Mouse (Mus musculus): ENCODE measurements around the gene Asdurf. TPM values are rescaled to one million over a fixed set of nuclear protein-coding genes. Genes with fewer than 3 reads are reported as not detected.

The Asdurf gene
- 160 TPM for polyA plus RNA-seq (2014; fragmentation: Illumina TruSeq; extraction: RNeasy Lipid Tissue Mini Kit (QIAGEN cat#74804); ENCODE audit: low replicate concordance)

DNA sequence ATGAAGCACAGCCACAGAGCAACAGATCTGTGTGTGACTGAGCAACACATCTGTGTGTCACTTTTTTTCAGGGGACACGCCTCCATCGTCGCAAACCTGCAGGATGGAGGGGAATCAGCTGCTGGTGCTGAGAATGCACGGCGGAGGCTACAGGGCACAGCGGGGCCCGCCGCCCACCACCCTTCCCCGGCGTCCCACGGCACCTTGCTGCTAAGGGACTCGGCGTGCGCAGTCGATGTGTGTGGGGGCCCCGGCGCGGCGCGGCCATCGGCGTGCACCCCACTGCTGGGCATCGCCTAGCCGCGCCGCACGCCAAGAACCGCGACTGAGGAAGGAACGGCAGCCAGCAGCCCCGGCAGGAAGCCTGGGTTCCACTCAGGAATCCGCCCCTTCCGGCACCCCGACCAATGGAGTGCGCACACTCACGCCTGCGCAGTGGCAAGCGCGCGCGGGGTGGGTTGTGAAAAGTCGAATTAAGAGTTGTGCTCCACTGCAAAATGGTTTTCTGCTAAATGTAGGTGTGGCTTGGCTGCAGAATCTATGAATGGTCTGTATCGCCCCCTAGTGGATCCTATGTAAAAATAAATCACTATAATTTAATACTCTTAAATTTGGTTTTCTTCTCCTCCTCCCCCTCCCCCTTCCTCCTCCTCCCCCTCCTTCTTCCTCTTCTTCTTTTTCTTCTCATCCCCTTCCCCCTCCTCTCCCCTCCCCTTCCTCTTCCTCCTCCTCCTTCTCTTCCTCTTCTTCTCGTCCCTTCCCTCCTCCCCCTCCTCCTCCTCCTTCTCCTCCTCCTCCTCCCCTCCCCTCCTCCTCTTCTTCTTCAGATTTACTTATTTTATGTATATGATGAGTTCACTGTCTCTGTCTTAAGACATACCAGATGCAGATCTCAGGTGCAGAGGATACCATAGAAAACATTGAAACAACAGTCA is at the start of gene Asdurf, which contains the start of the genes Gm28551 and Asnsd1:
Gene Asdurf (minus strand): TSS at position 293 of the 935 bp plus-strand sequence.
Gene Gm28551 (minus strand): TSS at position 341 of the 935 bp plus-strand sequence.
Gene Asnsd1 (minus strand): TSS at position 426 of the 935 bp plus-strand sequence.

DNA sequence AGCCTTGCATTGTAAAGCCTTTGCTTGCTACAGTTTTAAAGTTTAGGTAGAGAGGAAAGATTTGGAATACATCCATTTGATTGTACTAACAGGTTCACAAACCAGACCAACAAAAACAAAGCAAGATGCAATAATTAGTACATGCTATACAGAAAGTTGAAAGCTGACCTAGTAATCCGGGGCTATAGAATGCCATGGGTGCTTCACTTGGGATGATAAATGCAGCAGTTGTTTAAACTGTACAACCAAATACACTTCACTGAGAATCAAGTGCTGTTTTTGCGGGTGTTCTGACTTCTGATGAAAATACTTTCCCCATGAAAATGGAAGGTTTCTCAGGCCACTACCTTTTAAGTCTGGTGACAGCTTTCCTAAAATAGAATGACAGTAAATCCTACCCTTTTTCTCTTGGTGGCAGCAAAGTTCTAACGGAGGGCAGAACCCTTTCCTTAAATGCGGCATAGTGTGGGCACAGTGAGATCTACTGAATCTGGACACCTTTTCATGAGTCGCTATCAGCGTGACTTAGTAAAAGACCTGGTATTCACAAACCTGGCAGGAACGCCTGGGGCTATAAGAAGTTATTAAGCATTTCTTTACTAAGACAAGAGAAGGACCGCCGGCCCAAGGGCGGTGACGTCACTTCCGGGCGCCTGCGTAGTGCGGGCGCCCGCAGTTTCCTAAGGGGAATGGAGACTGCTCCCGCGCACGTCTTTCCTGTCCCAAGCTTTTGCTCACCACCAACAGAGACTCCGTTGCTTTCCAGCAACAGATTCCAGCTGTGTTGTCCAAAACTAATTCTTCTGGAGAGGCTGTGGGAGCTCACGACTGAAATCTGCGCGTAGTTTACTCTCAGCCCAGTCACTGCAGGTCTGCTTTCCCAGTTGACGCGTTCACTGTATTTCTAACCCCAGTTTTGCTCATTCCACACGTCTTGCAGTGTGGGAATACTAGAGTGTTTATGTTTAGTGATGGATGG is 39.1 kb downstream of the Asdurf start, which contains the start of gene Osgepl1:
Gene Osgepl1 (plus strand): TSS at position 636 of the 979 bp plus-strand sequence.

Other genes with a start within 250 kb of the Asdurf start
- not detected for gene 1700019A02Rik, start 165.0 kb downstream of the Asdurf start, polyA plus RNA-seq (2014; fragmentation: Illumina TruSeq; extraction: RNeasy Lipid Tissue Mini Kit (QIAGEN cat#74804); ENCODE audit: low replicate concordance)
- gene Pms1, start 55.6 kb downstream of the Asdurf start, polyA plus RNA-seq (2014; fragmentation: Illumina TruSeq; extraction: RNeasy Lipid Tissue Mini Kit (QIAGEN cat#74804); ENCODE audit: low replicate concordance), result 7.9 TPM
- gene Ormdl1, start 55.5 kb downstream of the Asdurf start, polyA plus RNA-seq (2014; fragmentation: Illumina TruSeq; extraction: RNeasy Lipid Tissue Mini Kit (QIAGEN cat#74804); ENCODE audit: low replicate concordance), result 105 TPM
- not detected for gene Gm28778, start 55.5 kb downstream of the Asdurf start, polyA plus RNA-seq (2014; fragmentation: Illumina TruSeq; extraction: RNeasy Lipid Tissue Mini Kit (QIAGEN cat#74804); ENCODE audit: low replicate concordance)
- gene Osgepl1, start 39.0 kb downstream of the Asdurf start, polyA plus RNA-seq (2014; fragmentation: Illumina TruSeq; extraction: RNeasy Lipid Tissue Mini Kit (QIAGEN cat#74804); ENCODE audit: low replicate concordance), result 49.3 TPM
- gene Gm28551, start within 50 bp of the Asdurf start, polyA plus RNA-seq (2014; fragmentation: Illumina TruSeq; extraction: RNeasy Lipid Tissue Mini Kit (QIAGEN cat#74804); ENCODE audit: low replicate concordance), result not detected
- 80.6 TPM for gene Asnsd1, start 133 bp upstream of the Asdurf start, polyA plus RNA-seq (2014; fragmentation: Illumina TruSeq; extraction: RNeasy Lipid Tissue Mini Kit (QIAGEN cat#74804); ENCODE audit: low replicate concordance)